Mouse (Mus musculus) stomach, embryonic 15.5 days (tissue): ENCODE data around the gene Ppip5k2. TPM values are rescaled to one million over a fixed set of nuclear protein-coding genes. Genes with fewer than 3 reads are reported as not detected.

ENCODE experiments used
- ATAC-seq: fragments of 200-750 bp; cut with Nextera tagmentation; 2 replicates; pipeline ENCODE4 v1.8.0; 2017; ENCODE audit warnings: low read depth, moderate number of reproducible peaks, moderate TSS enrichment; ENCODE audit not compliant: insufficient read depth, low FRiP score
- H3K27ac ChIP-seq: fragments of 300-500 bp; sonication (generic); 2 replicates; pipeline ENCODE4 v1.5.1; 2015; ENCODE audit warnings: mild to moderate bottlenecking, inconsistent platforms
- H3K27me3 ChIP-seq: fragments of 300-500 bp; sonication (generic); replicated peaks from 2 replicates; pipeline ENCODE4 v1.6.1; 2015; ENCODE audit warnings: inconsistent platforms
- H3K36me3 ChIP-seq: fragments of 300-500 bp; sonication (generic); 2 replicates; pipeline ENCODE4 v1.6.1; 2015; ENCODE audit warnings: inconsistent platforms
- H3K4me1 ChIP-seq: fragments of 300-500 bp; sonication (generic); 2 replicates; pipeline ENCODE4 v1.6.1; 2015; ENCODE audit warnings: inconsistent platforms
- H3K4me2 ChIP-seq: fragments of 300-500 bp; sonication (generic); 2 replicates; pipeline ENCODE4 v1.6.1; 2015; ENCODE audit warnings: mild to moderate bottlenecking, inconsistent platforms
- H3K4me3 ChIP-seq: fragments of 300-500 bp; sonication (generic); replicated peaks from 2 replicates; pipeline ENCODE4 v1.5.1; 2015; ENCODE audit warnings: inconsistent platforms
- H3K9ac ChIP-seq: fragments of 300-500 bp; sonication (generic); 2 replicates; pipeline ENCODE4 v1.6.1; 2015; ENCODE audit warnings: inconsistent platforms
- H3K9me3 ChIP-seq: fragments of 300-500 bp; sonication (generic); 2 replicates; pipeline ENCODE4 v1.6.1; 2016; ENCODE audit warnings: inconsistent platforms
- WGBS: fragments of 180-500 bp; shearing (Covaris S2); methylation state at CpG from one replicate; pipeline ENCODE4 v1.1.7; 2015; 5-methylcytosine and 5-hydroxymethylcytosine counted together
- polyA plus RNA-seq: library from polyadenylated mRNA; unstranded; fragments of >200 nt; fragmentation: Nextera tagmentation; extraction: Ambion mirVana; gene quantifications from 2 replicates; pipeline ENCODE4 v1.2.1, GENCODE M21; 2015

Gene Ppip5k2
- polyA plus RNA-seq, 1 experiment from 2014 or later: 28.1 TPM

- no peak for ATAC-seq
- Histone ChIP-seq H3K9ac (no peak overlapping the region), H3K27ac (no peak overlapping the region), H3K4me1 (no peaks in the 10 kb centered on the region), H3K4me3 (no peak overlapping the region), H3K4me2 (no peak overlapping the region), H3K27me3 (no peaks in the 10 kb centered on the region), H3K9me3 (no peaks in the 10 kb centered on the region), H3K36me3 (no peaks in the 10 kb centered on the region)
- WGBS: 94% methylated on average over 1 of the region's 1 CpGs
Measured at GRCm38 (mm10) chr1:97697273-97697672, 72.9 kb downstream of the Ppip5k2 start.

GRCm38 (mm10) chr1:97693825-97694224 is 76.4 kb downstream of the Ppip5k2 start:
- no peaks in the 10 kb centered on the region for H3K9me3 ChIP-seq
- no peaks in the 10 kb centered on the region for H3K4me1 ChIP-seq
- no peak overlapping the region for H3K27ac ChIP-seq
- no peak for ATAC-seq
- H3K9ac ChIP-seq: no peak overlapping the region
- H3K4me2 ChIP-seq: no peak overlapping the region
- H3K36me3 ChIP-seq: no peaks in the 10 kb centered on the region
- no peaks in the 10 kb centered on the region for H3K27me3 ChIP-seq
- no peak overlapping the region for H3K4me3 ChIP-seq

- no peak for ATAC-seq
- Histone ChIP-seq H3K9ac (no peak overlapping the region), H3K9me3 (no peaks in the 10 kb centered on the region), H3K4me2 (no peak overlapping the region), H3K36me3 (no peaks in the 10 kb centered on the region), H3K4me3 (no peak overlapping the region), H3K27ac (no peak overlapping the region), H3K27me3 (no peaks in the 10 kb centered on the region), H3K4me1 (no peaks in the 10 kb centered on the region)
- WGBS: 11% methylated on average over 3 of the region's 3 CpGs
Measured at GRCm38 (mm10) chr1:97688756-97689155, 81.5 kb downstream of the Ppip5k2 start.

- no peaks in the 10 kb centered on the region for H3K9me3 ChIP-seq
- H3K4me3 ChIP-seq: no peak overlapping the region
- no peaks in the 10 kb centered on the region for H3K27me3 ChIP-seq
- 76% methylated on average over 4 of the region's 4 CpGs for WGBS
- H3K36me3 ChIP-seq: no peaks in the 10 kb centered on the region
- H3K27ac ChIP-seq: no peak overlapping the region
- H3K4me1 ChIP-seq: no peaks in the 10 kb centered on the region
- no peak for ATAC-seq
- H3K9ac ChIP-seq: no peak overlapping the region
- no peak overlapping the region for H3K4me2 ChIP-seq
Measured at GRCm38 (mm10) chr1:97676526-97677177, 93.6 kb downstream of the Ppip5k2 start.

GRCm38 (mm10) chr1:97676115-97676514 is 94.1 kb downstream of the Ppip5k2 start:
- Histone ChIP-seq H3K9me3 (no peaks in the 10 kb centered on the region), H3K9ac (no peak overlapping the region), H3K27ac (no peak overlapping the region), H3K4me1 (no peaks in the 10 kb centered on the region), H3K4me3 (no peak overlapping the region), H3K27me3 (no peaks in the 10 kb centered on the region), H3K36me3 (no peaks in the 10 kb centered on the region), H3K4me2 (no peak overlapping the region)
- ATAC-seq: no peak
- 58% methylated on average over 2 of the region's 2 CpGs for WGBS

- ATAC-seq: no peak
- Histone ChIP-seq H3K4me2 (no peak overlapping the region), H3K9me3 (no peaks in the 10 kb centered on the region), H3K9ac (no peak overlapping the region), H3K4me1 (no peaks in the 10 kb centered on the region), H3K4me3 (no peak overlapping the region), H3K27me3 (no peaks in the 10 kb centered on the region), H3K36me3 (no peaks in the 10 kb centered on the region), H3K27ac (no peak overlapping the region)
- WGBS: 42% methylated on average over 2 of the region's 2 CpGs
Measured at GRCm38 (mm10) chr1:97672849-97673248, 97.4 kb downstream of the Ppip5k2 start.

GRCm38 (mm10) chr1:97667288-97667687 is 102.9 kb downstream of the Ppip5k2 start:
- H3K4me3 ChIP-seq: no peak overlapping the region
- no peaks in the 10 kb centered on the region for H3K9me3 ChIP-seq
- no peaks in the 10 kb centered on the region for H3K4me1 ChIP-seq
- no peaks in the 10 kb centered on the region for H3K27me3 ChIP-seq
- no peak for ATAC-seq
- no peak overlapping the region for H3K27ac ChIP-seq
- H3K36me3 ChIP-seq: no peaks in the 10 kb centered on the region
- no peak overlapping the region for H3K9ac ChIP-seq
- WGBS: 94% methylated on average over 1 of the region's 1 CpGs
- H3K4me2 ChIP-seq: no peak overlapping the region

- peak overlapping the region; percentile 83 for H3K4me2 ChIP-seq
- H3K9me3 ChIP-seq: no peaks in the 10 kb centered on the region
- no peaks in the 10 kb centered on the region for H3K4me1 ChIP-seq
- H3K9ac ChIP-seq: peak overlapping the region; percentile 82
- H3K36me3 ChIP-seq: no peaks in the 10 kb centered on the region
- H3K27me3 ChIP-seq: no peaks in the 10 kb centered on the region
- peak overlapping the region; percentile 90 for H3K27ac ChIP-seq
- 18% methylated on average over 7 of the region's 7 CpGs for WGBS
- no peak for ATAC-seq
- H3K4me3 ChIP-seq: peak overlapping the region; percentile 65
Measured at GRCm38 (mm10) chr1:97662324-97662723, 107.9 kb downstream of the Ppip5k2 start.

GRCm38 (mm10) chr1:97661406-97662241 is 108.6 kb downstream of the Ppip5k2 start, which contains the start of gene D1Ertd622e:
Gene D1Ertd622e, minus strand, starts transcription at chr1:97662074.
- 2% methylated on average over 89 of the region's 106 CpGs for WGBS

GRCm38 (mm10) chr1:97660687-97661405 is 109.4 kb downstream of the Ppip5k2 start:
- Histone ChIP-seq H3K4me1 (no peaks in the 10 kb centered on the region), H3K4me3 (peak overlapping the region; percentile 65), H3K36me3 (no peaks in the 10 kb centered on the region), H3K4me2 (peak overlapping the region; percentile 83), H3K9ac (peak overlapping the region; percentile 82), H3K9me3 (no peaks in the 10 kb centered on the region), H3K27ac (peak overlapping the region; percentile 90), H3K27me3 (no peaks in the 10 kb centered on the region)
- under 1% methylated on average over 86 of the region's 93 CpGs for WGBS
- peak; percentile 85 for ATAC-seq

More at GRCm38 (mm10) chr1:97661406-97662241, 108.6 kb downstream of the Ppip5k2 start, which contains the start of gene D1Ertd622e:
- Histone ChIP-seq H3K4me1 (no peaks in the 10 kb centered on the region), H3K27me3 (no peaks in the 10 kb centered on the region), H3K36me3 (no peaks in the 10 kb centered on the region), H3K4me3 (peak within 1 kb of the TSS; percentile 65), H3K9ac (peak within 1 kb of the TSS; percentile 82), H3K27ac (peak within 1 kb of the TSS; percentile 90), H3K4me2 (peak within 1 kb of the TSS; percentile 83), H3K9me3 (no peaks in the 10 kb centered on the region)
- ATAC-seq: peak; percentile 92

GRCm38 (mm10) chr1:97659405-97659804 is 110.8 kb downstream of the Ppip5k2 start:
- ATAC-seq: no peak

More at GRCm38 (mm10) chr1:97659405-97659804, 110.8 kb downstream of the Ppip5k2 start:
- no peaks in the 10 kb centered on the region for H3K36me3 ChIP-seq
- no peaks in the 10 kb centered on the region for H3K27me3 ChIP-seq
- H3K9me3 ChIP-seq: no peaks in the 10 kb centered on the region
- H3K4me3 ChIP-seq: peak overlapping the region; percentile 65; the same call in 1 of the 2 replicates
- no peak overlapping the region for H3K9ac ChIP-seq
- H3K4me1 ChIP-seq: no peaks in the 10 kb centered on the region
- 77% methylated on average over 7 of the region's 7 CpGs for WGBS
- peak overlapping the region; percentile 83; the same call in 1 of the 2 replicates for H3K4me2 ChIP-seq
- no peak overlapping the region for H3K27ac ChIP-seq
